Mouse (Mus musculus) C2C12 (cell line): ENCODE results near the gene Pde3b.

Source experiments
- CEBPB ChIP-seq: IDR thresholded peaks from one replicate; pipeline ENCODE4 v1.6.1; 2011; ENCODE audit warnings: low read depth, mild to moderate bottlenecking, control low read depth, moderate library complexity
- CTCF ChIP-seq: IDR thresholded peaks from one replicate; pipeline ENCODE4 v1.5.1; 2011; ENCODE audit not compliant: control insufficient read depth, insufficient read depth, insufficient read length
- FOSL1 ChIP-seq: IDR thresholded peaks from one replicate; pipeline ENCODE4 v1.8.0; 2011; ENCODE audit warnings: mild to moderate bottlenecking, low read length; ENCODE audit not compliant: poor library complexity, insufficient read depth, severe bottlenecking
- MAX ChIP-seq: IDR thresholded peaks from one replicate; pipeline ENCODE4 v1.6.1; 2011; ENCODE audit warnings: mild to moderate bottlenecking, control low read depth
- MYOD1 ChIP-seq: IDR thresholded peaks from one replicate; pipeline ENCODE4 v1.6.1; 2011; ENCODE audit warnings: low read depth; ENCODE audit not compliant: control insufficient read depth, insufficient read length
- MYOG ChIP-seq: IDR thresholded peaks from one replicate; pipeline ENCODE4 v1.6.1; 2011; ENCODE audit not compliant: control insufficient read depth, insufficient read length; ENCODE audit errors: extremely low read depth
- USF1 ChIP-seq: IDR thresholded peaks from one replicate; pipeline ENCODE4 v1.6.1; 2011; ENCODE audit warnings: low read depth, mild to moderate bottlenecking, control low read depth, moderate library complexity

GRCm38 (mm10) chr7:114472471-114472870, 57.4 kb downstream of the Pde3b start:
- TF ChIP-seq CTCF (no peak), MAX (no peak), USF1 (no peak), FOSL1 (no peak), MYOD1 (no peak), CEBPB (no peak), MYOG (no peak)
